ENCODE assay signal across 9 mouse cellular contexts in genomic region chr11:106961471-106962081, GRCm38 (mm10). TPM values are rescaled to one million over a fixed set of nuclear protein-coding genes. Genes with fewer than 3 reads are reported as not detected.
A peak's percentile ranks its signal among the peaks of the same experiment; 100 is the strongest.
DNase-seq lines count a peak whose midpoint lies in the region; ATAC-seq and TF ChIP-seq lines count a peak whose summit lies in the region.
"Had no signal": no experiment of that assay in that cellular context is flagged by ENCODE, and none has a peak within 500 bp of the region (broad histone marks: within the 10 kb centered on the region; RNA-seq: fewer than 3 reads in every experiment).

No protein-coding gene starts in this region.

- H3ac ChIP-seq in C2C12 (ENCODE audit: control insufficient read depth, insufficient read length, low read depth) = no peak overlapping the region

- no peaks in the 10 kb centered on the region for H3K79me2 ChIP-seq in C2C12 (ENCODE audit: control insufficient read depth, insufficient read depth)

- intact Hi-C loops in left cerebral cortex, postnatal 4 days (cut with DNase I) = no loop called here

- no peak for TF ChIP-seq CTCF in C2C12 (IDR thresholded peaks at IDR 0.05; ENCODE audit: control insufficient read depth, insufficient read depth, insufficient read length)

- H3K4me3 ChIP-seq in C2C12 (ENCODE audit: insufficient read depth, poor library complexity, severe bottlenecking) = no peak overlapping the region
- H3K4me3 ChIP-seq: limb, embryonic 12.5 days had no signal

- no peaks in the 10 kb centered on the region for H3K27me3 ChIP-seq in C2C12 (ENCODE audit: control insufficient read depth, insufficient read depth, insufficient read length)
- H3K27me3 ChIP-seq: limb, embryonic 12.5 days had no signal

- ATAC-seq in activated CD4-positive, CD25-positive, alpha-beta regulatory T cell, adult 4 months = peak; percentile 82

- H3K79me3 ChIP-seq in C2C12 (ENCODE audit: low read depth) = no peaks in the 10 kb centered on the region

- H3K36me3 ChIP-seq in C2C12 (ENCODE audit: control insufficient read depth, insufficient read depth) = no peaks in the 10 kb centered on the region
- H3K36me3 ChIP-seq: limb, embryonic 12.5 days had no signal

- DNase-seq in liver = peak; percentile 24
- DNase-seq in natural killer cell, adult 2 months (ENCODE audit: low spot score in 2 of 2) = peak; percentile 72 to 74
- no peak for DNase-seq in right cerebral cortex, postnatal 10 days (ENCODE audit: low spot score in 2 of 2)
- no peak for DNase-seq in right cerebral cortex, postnatal 36 days (ENCODE audit: low spot score in 2 of 2)
- DNase-seq in left cerebral cortex, postnatal 4 days = no peak
- DNase-seq: cerebellum, adult 11 months had no signal

TF ChIP-seq in C2C12, 6 proteins besides CTCF, POLR2A, EP300 and RAD21:
- peak; percentile 77 for TF ChIP-seq CEBPB (IDR thresholded peaks at IDR 0.05; ENCODE audit: low read depth)
- TF ChIP-seq FOSL1 (IDR thresholded peaks at IDR 0.05; ENCODE audit: insufficient read depth, low read length, poor library complexity, severe bottlenecking) = no peak

RNA-seq across cellular contexts. Expression of gene Kpna2, which starts 37.8 kb away (rescaled TPM):
- 50.9 TPM for polyA plus RNA-seq in C2C12 (2012; fragmentation: generic; extraction: Trizol)
- 100 to 1,000 TPM; 202 to 218 TPM for polyA plus RNA-seq in activated CD4-positive, CD25-positive, alpha-beta regulatory T cell, adult 4 months (2017; shearing (Covaris generic))
- 10 to 100 TPM; 43.4 to 53.2 TPM for total RNA-seq in left cerebral cortex, postnatal 4 days (2021)

RNA-seq across cellular contexts. Expression of gene Smurf2, which starts 41.1 kb away (rescaled TPM):
- polyA plus RNA-seq in C2C12 (2012; fragmentation: generic; extraction: Trizol) = 13.0 TPM
- 10 to 100 TPM; 16.4 to 18.0 TPM for polyA plus RNA-seq in activated CD4-positive, CD25-positive, alpha-beta regulatory T cell, adult 4 months (2017; shearing (Covaris generic))
- total RNA-seq in left cerebral cortex, postnatal 4 days (2021) = 10 to 100 TPM; 45.6 to 48.6 TPM

Comparison
In these comparisons a context has a peak if more than half of its experiments do, and no peak if none do; other contexts are left out.
1. DNase-seq: peak in liver (single experiment) and natural killer cell, adult 2 months (2 of 2); none in right cerebral cortex, postnatal 10 days (0 of 2), right cerebral cortex, postnatal 36 days (0 of 2) and left cerebral cortex, postnatal 4 days (single experiment).